Mouse (Mus musculus) cerebellum, postnatal 25 days (tissue): ENCODE measurements around the gene Foxn3.
A peak's percentile ranks its signal among the peaks of the same experiment; 100 is the strongest.
"Not testable (repeated sequence)": the region's sequence is repeated elsewhere in the genome, so short reads cannot be mapped to it uniquely, and the experiment has no call there.

Source experiments
- DNase-seq, 2 experiments: peaks; one replicate each; pipeline ENCODE4 v3.0.0; 2021; ENCODE audit warnings: mixed read lengths in 2 of 2

Gene Foxn3

GRCm38 (mm10) chr12:99208251-99208650 lies 355.1 kb downstream of the Foxn3 start:
- DNase-seq, result no peak

- no peak for DNase-seq
Measured at GRCm38 (mm10) chr12:99207014-99207612, 356.3 kb downstream of the Foxn3 start.

GRCm38 (mm10) chr12:99205734-99206133 lies 357.6 kb downstream of the Foxn3 start:
- no peak for DNase-seq

DNA sequence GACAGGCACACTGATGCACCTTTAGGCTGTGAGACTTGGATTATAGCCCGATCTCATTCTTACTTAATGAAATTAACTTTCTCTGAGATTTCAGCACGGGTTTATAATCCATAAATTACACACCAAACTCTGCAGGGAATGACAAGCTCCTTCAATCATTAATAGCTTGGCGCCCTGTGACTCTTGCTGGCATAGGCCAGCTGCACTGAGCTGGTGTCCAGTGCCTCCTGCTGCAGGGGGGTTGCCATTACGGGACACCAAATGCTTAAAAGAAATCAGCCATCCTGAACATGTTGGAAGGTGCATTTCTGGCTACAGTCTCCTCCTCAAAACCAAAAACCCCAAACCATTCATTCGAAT lies 364.3 kb downstream of the Foxn3 start:
- DNase-seq, result peak; percentile 53 to 62

DNA sequence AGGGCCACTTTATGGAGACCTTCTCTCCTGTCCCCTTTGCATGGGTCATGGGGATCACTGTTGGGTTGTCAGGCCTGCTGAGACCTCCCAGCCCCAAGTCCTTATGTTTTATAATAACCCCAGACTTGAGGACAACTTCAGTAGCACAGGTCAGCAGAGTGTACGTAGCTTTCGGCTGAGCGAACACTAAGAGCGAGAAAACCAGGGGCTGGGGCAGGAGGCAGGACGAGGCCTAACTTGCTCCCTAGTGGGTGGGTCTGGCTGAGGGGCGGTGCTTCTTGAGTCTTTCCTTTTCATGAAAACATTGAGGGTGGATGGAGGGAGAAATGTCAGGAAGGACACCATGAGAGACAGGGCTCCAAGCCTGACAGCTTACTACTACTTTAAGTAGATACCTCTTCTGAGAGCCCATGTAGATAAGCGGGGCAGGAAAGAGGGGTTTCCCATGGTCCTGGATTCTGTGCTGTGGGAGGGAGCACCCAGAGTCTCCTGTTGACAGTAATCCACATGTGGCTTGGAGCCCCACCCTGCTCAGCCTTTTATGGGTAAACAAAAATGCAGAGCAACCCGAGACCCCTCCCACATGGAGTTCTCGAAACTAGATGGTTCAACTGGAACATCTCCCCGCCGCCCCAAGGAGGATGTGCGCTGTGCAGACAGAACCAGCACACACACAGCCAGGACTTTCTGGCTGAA lies 364.8 kb downstream of the Foxn3 start:
- peak in 1 of 2 experiments; percentile 26 for DNase-seq

- no peak for DNase-seq
Measured at GRCm38 (mm10) chr12:99197031-99197430, 366.4 kb downstream of the Foxn3 start.

DNA sequence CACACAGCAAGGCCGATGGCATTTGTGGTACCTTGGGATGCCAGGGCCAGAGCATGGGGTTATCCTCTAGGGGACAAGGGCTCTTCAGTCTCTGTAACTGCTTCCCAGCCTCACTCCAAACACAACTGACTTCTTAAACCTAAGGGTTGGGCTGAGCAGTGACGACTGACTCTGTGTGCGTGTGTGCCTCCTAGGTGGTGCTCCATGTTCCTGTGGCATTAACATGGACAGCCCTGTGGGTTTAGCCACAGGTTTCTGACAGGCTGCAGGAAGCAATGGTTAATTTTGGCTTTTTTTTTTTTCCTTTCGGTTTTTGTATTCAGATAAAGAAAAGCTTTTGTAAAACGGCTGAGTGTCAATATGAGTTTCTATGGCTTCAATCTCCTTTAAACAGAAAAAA lies 367.7 kb downstream of the Foxn3 start:
- DNase-seq, result no peak

- DNase-seq, result not testable (repeated sequence)
Measured at GRCm38 (mm10) chr12:99194120-99194519, 369.3 kb downstream of the Foxn3 start.

- no peak for DNase-seq
Measured at GRCm38 (mm10) chr12:99187671-99188070, 375.7 kb downstream of the Foxn3 start.

DNA sequence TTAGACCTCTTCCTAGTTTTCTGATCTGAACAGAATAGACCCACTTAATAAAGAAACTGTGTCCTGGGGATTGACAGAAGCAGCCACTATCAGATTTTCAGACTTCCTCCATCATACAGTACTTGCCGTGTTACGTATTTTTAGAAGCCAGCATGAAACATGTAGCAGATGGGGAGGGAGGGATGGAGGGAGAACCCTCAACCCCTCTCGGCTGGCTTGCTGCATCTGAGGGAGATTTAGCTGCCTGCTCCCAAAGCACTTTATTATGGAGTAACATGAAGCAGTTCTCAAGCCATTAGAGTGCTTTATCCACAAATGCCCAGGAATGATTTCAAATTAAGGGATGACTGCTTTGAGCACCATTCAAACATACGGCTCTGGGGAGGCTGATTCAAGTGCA lies 377.1 kb downstream of the Foxn3 start:
- peak; percentile 48 to 62 for DNase-seq

DNA sequence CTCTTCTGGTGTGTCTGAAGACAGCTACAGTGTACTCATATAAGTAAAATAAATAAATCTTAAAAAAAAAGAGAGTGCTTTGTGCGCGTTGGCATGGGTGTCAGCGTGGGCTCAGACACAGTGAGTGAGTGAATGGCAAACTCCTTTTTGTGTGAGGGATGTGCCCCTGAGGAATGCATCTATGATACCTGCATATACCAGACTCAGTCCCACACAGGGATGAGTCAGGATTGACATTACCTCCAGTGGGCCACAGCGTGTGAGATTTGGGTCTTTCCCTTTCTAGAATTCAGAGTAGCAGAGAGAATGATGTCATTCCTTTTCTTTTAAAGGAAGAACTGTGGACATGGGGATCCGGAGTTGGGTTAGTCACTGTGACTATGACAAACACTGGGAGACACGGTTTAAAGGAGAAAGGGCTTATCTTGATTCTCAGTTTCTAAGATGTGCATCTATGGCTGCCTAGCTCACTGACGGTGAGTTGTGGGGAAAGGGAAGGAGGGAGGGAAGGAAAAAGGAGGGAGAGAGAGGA lies 380.1 kb downstream of the Foxn3 start:
- DNase-seq, result no peak

DNA sequence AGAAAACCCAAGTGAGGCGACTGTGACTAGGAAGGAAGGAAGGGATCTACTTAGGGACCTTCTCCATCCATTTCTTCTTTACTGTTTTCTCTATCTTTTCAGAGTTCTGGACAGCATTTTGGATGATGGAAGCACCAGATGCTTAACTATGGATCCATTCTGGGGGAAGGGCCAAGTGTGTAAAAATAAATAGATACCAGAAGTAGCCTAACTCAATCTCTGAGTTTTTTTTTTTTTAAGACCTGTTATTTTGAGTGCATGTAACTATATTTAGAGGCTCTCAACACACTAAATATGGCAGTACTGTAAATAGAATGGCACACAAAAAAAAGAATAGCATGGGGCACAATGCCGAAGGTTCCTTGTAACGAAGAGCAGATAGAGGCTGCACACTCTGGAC lies 381.0 kb downstream of the Foxn3 start:
- no peak for DNase-seq

GRCm38 (mm10) chr12:99180234-99180824 lies 383.1 kb downstream of the Foxn3 start:
- no peak for DNase-seq

DNA sequence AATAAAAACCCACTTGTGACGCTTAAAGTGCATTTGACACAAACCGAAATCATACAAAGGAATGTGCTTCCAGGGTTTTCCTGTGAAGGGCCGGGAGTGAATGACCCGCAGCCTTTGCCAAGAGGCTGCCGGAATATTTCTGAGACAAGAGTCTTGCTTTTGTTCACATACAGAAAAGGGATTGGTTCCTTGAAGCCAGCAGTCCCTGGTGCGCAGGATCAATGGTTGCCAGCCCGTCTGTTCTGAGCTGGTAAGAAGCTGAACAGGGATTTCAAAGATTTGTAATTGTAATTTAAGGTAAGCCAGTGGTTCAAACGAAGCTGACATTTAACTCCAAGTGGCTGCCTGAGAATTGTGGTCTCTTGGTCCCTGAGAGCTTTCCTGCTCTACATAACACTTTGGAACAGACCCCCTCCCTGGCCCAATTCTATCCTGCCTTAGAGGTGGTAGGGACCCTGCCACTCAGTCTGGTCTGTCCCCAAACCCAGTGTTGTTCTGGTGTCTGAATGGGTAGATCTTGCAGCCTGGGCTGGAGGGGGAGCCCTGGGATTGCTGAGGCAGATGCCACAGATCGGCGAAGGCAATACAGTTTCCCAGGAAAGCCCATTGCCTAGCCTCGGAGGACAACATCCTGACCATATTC lies 388.3 kb downstream of the Foxn3 start:
- DNase-seq, result no peak

- no peak for DNase-seq
Measured at GRCm38 (mm10) chr12:99172170-99172569, 391.2 kb downstream of the Foxn3 start.

- no peak for DNase-seq
Measured at GRCm38 (mm10) chr12:99169925-99170324, 393.5 kb downstream of the Foxn3 start.

DNA sequence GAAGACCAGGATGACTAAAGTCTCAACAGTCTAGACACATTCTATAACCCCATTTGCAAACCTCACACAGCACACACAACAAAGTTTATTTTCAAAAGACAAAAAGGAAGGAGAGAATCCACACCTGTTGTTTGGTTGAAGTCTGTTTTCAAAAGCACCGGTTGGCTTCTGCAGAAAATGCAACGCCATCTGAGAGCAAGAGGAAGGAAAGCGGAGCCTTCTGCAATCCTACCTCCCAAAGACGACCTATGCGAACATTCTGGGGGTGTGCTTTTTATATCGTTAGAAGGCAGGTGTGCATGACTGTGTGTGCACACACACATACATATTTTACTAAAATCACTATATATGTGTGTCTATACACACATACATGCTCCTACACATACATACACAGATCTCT lies 397.3 kb downstream of the Foxn3 start:
- no peak for DNase-seq

DNA sequence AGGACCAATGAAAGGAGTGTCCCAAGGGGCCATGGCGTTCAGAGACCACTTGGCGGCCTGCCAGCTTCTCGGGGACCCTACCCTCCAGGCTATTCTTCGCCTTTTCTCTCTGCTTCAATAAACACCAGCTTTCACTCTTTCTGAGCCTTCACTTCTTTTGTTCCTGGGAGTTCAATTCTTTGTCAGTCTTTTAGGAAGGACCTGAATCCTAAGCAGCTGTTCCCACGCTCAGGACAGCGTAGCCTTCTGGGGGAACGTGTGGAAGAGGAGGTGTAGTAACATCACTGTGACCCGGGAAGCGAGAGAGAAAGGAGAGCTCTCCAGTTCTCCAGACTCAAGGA lies 400.1 kb downstream of the Foxn3 start:
- DNase-seq, result no peak

DNA sequence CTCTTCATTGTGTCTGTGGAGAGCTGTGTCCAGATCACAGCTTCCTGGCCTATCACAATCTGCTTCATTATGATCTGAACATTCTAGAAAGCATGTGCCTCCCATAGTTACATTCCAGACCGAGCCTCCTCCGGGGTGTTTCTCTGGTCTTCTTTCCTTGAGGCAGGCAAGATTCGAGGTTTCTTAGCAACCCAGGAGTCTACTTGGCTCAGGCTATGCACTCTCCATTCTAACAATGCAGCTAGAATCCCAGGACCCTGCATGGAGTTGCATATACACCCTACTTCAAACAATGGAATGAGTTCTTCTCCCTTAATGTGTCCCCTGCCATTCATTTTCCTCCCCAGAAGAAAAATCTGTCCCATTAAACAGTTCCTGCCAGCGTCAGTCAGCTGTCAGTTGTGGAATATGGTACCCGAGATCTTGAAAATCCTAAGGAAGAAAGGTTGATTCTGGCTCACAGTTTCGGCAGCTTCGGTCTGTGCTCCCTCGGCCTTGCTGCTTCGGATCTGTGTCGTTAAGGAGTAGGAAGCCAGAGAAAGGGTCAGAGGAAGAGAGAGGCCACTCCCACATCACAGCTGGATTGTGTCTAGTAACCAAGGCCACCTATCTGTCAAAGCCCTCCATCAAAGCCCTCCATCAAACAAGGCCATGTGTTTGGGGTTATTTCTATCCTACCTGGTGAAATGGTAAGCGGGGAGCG lies 400.6 kb downstream of the Foxn3 start:
- DNase-seq, result no peak

DNA sequence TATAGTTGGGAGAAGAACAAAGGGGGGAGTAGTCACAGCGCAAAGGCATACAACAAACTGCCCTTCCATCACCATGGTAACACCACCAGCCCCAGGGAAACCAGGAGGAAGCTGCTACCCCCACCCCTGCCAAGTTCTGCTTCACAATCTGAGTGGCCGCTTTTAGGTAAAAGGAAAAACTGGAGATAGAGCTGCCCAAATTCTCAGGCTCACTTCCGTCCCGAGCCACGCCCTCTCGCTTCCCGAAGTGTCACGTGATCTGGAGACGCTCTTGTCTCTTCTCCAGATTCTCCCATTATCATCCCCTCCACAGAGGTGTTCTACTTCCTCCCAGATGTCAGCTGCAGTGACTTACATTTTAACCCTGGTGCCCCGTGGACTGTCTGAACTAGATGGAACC lies 401.2 kb downstream of the Foxn3 start:
- no peak for DNase-seq

DNA sequence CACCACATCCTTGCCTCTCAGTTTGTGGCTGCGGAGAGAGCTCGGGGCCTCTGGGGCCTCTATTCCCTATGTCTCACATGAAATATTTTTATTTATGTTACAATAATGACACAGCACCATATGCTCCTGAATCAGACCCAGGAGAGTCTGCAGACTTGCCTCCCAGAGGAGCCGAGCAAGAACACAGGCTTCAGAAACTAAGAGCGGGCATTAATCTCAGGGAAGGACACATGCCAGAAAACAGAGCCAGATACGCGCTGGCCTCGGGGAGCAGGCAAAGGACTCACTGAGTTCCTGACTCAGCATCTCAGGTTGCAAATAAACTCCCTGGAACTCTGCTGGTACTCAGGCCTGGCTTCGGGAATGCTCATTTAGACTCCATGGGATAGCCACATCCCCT lies 403.3 kb downstream of the Foxn3 start:
- peak; percentile 32 to 50 for DNase-seq

GRCm38 (mm10) chr12:99155904-99156303 lies 407.5 kb downstream of the Foxn3 start:
- no peak for DNase-seq

- no peak for DNase-seq
Measured at GRCm38 (mm10) chr12:99154230-99154629, 409.2 kb downstream of the Foxn3 start.
